Mouse (Mus musculus): ENCODE data around the gene Lin28a.

Gene Lin28a

DNA sequence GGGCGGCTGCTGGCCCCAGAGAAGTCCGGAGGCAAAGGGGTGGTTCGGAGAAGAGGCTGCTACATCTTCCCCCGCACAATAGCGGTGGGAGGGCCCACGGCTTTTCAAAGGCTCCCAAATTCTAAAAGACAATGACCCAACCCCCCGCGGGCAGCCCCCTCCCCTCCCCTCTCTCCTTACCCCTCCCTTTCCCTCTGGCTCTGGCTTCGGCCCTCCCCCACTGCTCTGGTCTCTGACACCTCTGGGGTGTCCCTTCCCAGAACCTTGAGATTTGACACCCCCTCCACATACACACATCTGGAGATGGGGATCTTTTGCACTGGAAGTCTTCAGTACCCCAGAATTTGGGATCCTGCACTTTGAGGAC lies at the start of gene Lin28a:
Gene Lin28a, minus strand, starts transcription at position 63 of the 367 bp plus-strand sequence.
- no peak for DNase-seq (ENCODE audit: low read depth in 1 of 2, low spot score in 2 of 2)

- DNase-seq (ENCODE audit: low read depth in 1 of 2, low spot score in 2 of 2), result no peak
These were observed 49.3 kb upstream of the Lin28a start for GRCm38 (mm10) chr4:134067833-134068544.

- no peak for DNase-seq (ENCODE audit: low read depth in 1 of 2, low spot score in 2 of 2)
These were observed 48.7 kb upstream of the Lin28a start for GRCm38 (mm10) chr4:134067383-134067782.

DNA sequence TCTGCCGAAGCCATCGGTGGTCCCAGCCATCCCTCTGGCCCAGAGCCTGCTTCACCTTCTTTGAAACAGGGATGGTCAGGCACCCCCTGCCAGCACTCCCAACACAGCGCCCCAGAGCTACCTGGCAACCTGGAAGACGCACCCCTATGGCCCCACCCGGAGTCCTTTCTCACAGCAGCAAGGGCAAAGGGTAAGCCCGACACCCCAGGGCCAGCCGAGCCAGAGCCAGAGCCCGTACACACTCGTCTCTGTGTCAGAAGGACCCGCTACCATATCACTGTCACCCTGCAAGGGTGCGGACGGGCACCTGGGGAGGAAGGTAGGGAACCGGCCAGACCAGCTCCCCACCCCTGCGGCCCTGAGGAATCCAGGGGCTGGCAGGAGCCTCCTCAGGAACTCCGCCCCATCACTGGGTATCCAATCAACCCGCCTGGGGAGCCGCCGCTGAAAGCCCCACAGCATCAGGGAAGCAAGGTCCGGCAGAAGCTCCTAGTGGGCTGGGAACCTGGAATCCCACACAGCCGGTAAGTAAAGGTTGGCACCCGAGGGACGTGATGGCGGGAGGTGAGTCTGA lies 46.9 kb upstream of the Lin28a start:
- no peak for DNase-seq (ENCODE audit: low read depth in 1 of 2, low spot score in 2 of 2)

DNA sequence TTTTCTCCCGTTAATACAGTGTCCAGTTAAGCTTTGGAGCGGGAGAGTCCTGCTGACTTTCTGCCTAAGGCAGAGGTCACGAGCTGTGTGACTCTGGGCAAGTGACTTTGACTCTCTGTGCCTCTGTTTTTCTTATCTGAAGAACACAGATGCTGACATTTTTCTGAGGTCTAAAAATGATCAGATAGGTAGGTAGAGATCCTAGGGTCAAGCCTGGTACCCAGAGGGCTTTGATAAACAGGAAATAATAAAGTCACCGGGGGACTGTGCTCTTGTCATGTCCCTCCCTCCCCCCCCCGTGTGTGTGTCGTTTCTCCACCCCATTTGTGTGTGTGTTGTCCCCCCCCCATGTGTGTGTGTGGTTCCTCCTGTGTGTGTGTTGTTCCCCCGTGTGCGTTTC lies 43.9 kb upstream of the Lin28a start:
- no peak for DNase-seq (ENCODE audit: low read depth in 1 of 2, low spot score in 2 of 2)

- no peak for DNase-seq (ENCODE audit: low read depth in 1 of 2, low spot score in 2 of 2)
These were observed 43.4 kb upstream of the Lin28a start for GRCm38 (mm10) chr4:134061944-134062446.

GRCm38 (mm10) chr4:134061166-134061830 lies 42.7 kb upstream of the Lin28a start:
- DNase-seq (ENCODE audit: low read depth in 1 of 2, low spot score in 2 of 2), result no peak

- DNase-seq (ENCODE audit: low read depth in 1 of 2, low spot score in 2 of 2), result no peak
These were observed 41.7 kb upstream of the Lin28a start, which contains the start of gene Crybg2 for GRCm38 (mm10) chr4:134060135-134060865. Gene Crybg2, plus strand, starts transcription at chr4:134060815.

GRCm38 (mm10) chr4:134058908-134059307 lies 40.3 kb upstream of the Lin28a start:
- no peak for DNase-seq (ENCODE audit: low read depth in 1 of 2, low spot score in 2 of 2)

GRCm38 (mm10) chr4:134058166-134058715 lies 39.6 kb upstream of the Lin28a start:
- no peak for DNase-seq (ENCODE audit: low read depth in 1 of 2, low spot score in 2 of 2)

DNA sequence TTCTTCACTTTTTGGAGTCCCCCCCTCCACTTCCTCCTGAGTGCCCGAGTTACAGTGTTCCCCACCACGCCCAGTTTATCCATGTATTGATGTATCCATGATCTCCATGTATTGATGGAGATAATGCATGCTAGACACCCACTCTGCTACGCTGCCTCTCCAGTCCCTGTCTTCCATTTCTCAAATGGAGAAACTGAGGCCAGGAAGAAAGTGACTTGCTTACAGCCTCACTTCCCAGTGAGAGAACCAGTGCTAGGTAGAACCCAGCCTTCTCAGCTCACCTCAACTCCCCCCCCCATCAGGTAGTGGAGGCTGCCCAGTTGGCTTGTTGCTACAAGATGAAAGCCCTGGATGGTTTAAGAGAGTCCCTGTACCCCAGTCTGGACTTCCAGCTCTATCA lies 34.9 kb upstream of the Lin28a start, which contains the start of gene Zfp683:
Gene Zfp683, plus strand, starts transcription at position 301 of the 400 bp plus-strand sequence.
- DNase-seq (ENCODE audit: low read depth in 1 of 2, low spot score in 2 of 2), result no peak

- DNase-seq (ENCODE audit: low read depth in 1 of 2, low spot score in 2 of 2), result no peak
These were observed 33.9 kb upstream of the Lin28a start for GRCm38 (mm10) chr4:134052560-134052959.

DNA sequence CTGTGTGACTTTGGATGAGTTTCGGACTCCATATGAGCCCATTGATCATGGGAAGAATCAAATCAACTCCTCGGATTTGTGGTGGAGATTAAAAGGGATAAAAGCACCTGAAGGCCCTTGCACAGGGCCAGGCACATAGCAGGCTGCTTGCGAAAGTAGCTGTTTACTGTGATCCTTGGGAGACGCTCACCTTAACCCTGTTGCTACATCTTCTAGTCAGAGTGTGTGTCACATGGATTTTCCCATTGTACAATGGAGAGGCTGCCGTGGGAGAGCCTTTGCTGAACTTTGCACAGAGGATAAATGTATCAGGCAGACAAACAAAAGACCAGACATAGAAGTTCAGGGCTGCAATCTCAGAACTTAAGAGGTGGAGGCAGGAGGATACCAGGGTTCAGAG lies 33.3 kb upstream of the Lin28a start:
- DNase-seq (ENCODE audit: low read depth in 1 of 2, low spot score in 2 of 2), result no peak

- DNase-seq (ENCODE audit: low read depth in 1 of 2, low spot score in 2 of 2), result no peak
These were observed 29.0 kb upstream of the Lin28a start for GRCm38 (mm10) chr4:134047648-134048047.

GRCm38 (mm10) chr4:134043041-134043440 lies 24.4 kb upstream of the Lin28a start:
- DNase-seq (ENCODE audit: low read depth in 1 of 2, low spot score in 2 of 2), result no peak

- DNase-seq (ENCODE audit: low read depth in 1 of 2, low spot score in 2 of 2), result peak in 1 of 2 experiments; percentile 29
These were observed 22.9 kb upstream of the Lin28a start for GRCm38 (mm10) chr4:134041317-134042123.

- DNase-seq (ENCODE audit: low read depth in 1 of 2, low spot score in 2 of 2), result peak in 1 of 2 experiments; percentile 55
These were observed 17.3 kb upstream of the Lin28a start for GRCm38 (mm10) chr4:134035953-134036352.

- DNase-seq (ENCODE audit: low read depth in 1 of 2, low spot score in 2 of 2), result no peak
These were observed 7.2 kb upstream of the Lin28a start for GRCm38 (mm10) chr4:134025802-134026201.

- peak in 1 of 2 experiments; percentile 40 for DNase-seq (ENCODE audit: low read depth in 1 of 2, low spot score in 2 of 2)
These were observed 2.0 kb upstream of the Lin28a start for GRCm38 (mm10) chr4:134020621-134021020.
